Mouse (Mus musculus): ENCODE results near the gene Wdfy3. TPM values are rescaled to one million over a fixed set of nuclear protein-coding genes. Genes with fewer than 3 reads are reported as not detected.

Wdfy3 gene
- polyA plus RNA-seq, 1 experiment from 2014 or later: 15.7 TPM

DNA sequence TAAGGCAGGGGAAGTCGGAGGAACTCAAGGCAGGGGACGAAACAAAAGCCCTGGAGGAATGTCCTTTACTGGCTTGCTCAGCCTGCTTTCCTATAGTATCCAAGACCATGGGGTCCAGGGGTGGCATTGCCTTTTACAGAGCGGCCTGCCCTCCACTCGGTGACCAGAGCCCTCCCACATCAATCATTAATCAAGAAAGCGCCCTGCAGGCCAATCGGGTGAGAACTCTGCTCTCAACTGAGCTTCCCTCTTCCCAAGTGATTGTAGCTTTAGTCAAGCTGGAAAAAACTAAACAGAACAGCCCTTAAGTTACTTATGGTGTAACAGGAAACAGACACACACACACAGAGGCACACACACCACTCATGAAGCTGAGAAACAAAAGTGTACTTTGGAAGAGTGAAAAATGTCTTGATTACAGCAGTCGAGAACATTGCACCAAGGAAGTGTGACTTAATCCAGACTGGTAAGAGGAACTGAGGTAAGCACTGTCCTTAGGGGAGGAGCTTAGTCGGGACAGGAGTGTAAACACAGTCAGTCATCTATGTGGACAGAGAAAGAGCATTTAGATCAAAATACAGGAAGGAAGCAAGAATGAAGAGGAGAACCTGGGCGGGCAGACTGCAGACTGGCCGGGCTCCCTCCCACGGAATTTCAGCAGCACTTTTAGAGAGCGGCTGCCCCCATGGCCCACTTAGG, 101.4 kb downstream of the Wdfy3 start:
- Histone ChIP-seq H3K9ac (no peak overlapping the region), H3K27ac (ENCODE audit: poor library complexity, severe bottlenecking) (peak overlapping the region; percentile 88), H3K4me2 (peak overlapping the region; percentile 6; the same call in 1 of the 2 replicates), H3K4me3 (no peak overlapping the region), H3K9me3 (replicated peaks) (no peaks in the 10 kb centered on the region), H3K36me3 (peaks cover 6% of the 10 kb centered on the region; the same call in 1 of the 2 replicates), H3K4me1 (replicated peaks) (peaks cover 28% of the 10 kb centered on the region), H3K27me3 (replicated peaks) (no peaks in the 10 kb centered on the region)
- WGBS: 45% methylated on average over 12 of the region's 12 CpGs
- peak; percentile 72 for ATAC-seq (ENCODE audit: insufficient number of reproducible peaks, low FRiP score)

GRCm38 (mm10) chr5:101967832-101968152, 101.9 kb downstream of the Wdfy3 start:
- peak overlapping the region; percentile 88 for H3K27ac ChIP-seq (ENCODE audit: poor library complexity, severe bottlenecking)
- no peak for ATAC-seq (ENCODE audit: insufficient number of reproducible peaks, low FRiP score)
- 59% methylated on average over 2 of the region's 2 CpGs for WGBS

GRCm38 (mm10) chr5:101962824-101963223, 106.9 kb downstream of the Wdfy3 start:
- H3K9me3 ChIP-seq (replicated peaks): no peaks in the 10 kb centered on the region; the same call in 1 of the 2 replicates
- ATAC-seq (ENCODE audit: insufficient number of reproducible peaks, low FRiP score): no peak
- no peak overlapping the region for H3K27ac ChIP-seq (ENCODE audit: poor library complexity, severe bottlenecking)
- H3K9ac ChIP-seq: no peak overlapping the region
- H3K27me3 ChIP-seq (replicated peaks): no peaks in the 10 kb centered on the region
- no peak overlapping the region for H3K4me2 ChIP-seq
- peaks cover 32% of the 10 kb centered on the region for H3K36me3 ChIP-seq
- peaks cover 10% of the 10 kb centered on the region for H3K4me1 ChIP-seq (replicated peaks)
- H3K4me3 ChIP-seq: no peak overlapping the region
- 92% methylated on average over 4 of the region's 4 CpGs for WGBS

More at GRCm38 (mm10) chr5:101967832-101968152, 101.9 kb downstream of the Wdfy3 start:
- Histone ChIP-seq H3K9ac (no peak overlapping the region), H3K36me3 (peaks cover 6% of the 10 kb centered on the region; the same call in 1 of the 2 replicates), H3K4me1 (replicated peaks) (peaks cover 30% of the 10 kb centered on the region), H3K9me3 (replicated peaks) (no peaks in the 10 kb centered on the region), H3K4me2 (no peak overlapping the region), H3K4me3 (no peak overlapping the region), H3K27me3 (replicated peaks) (no peaks in the 10 kb centered on the region)

DNA sequence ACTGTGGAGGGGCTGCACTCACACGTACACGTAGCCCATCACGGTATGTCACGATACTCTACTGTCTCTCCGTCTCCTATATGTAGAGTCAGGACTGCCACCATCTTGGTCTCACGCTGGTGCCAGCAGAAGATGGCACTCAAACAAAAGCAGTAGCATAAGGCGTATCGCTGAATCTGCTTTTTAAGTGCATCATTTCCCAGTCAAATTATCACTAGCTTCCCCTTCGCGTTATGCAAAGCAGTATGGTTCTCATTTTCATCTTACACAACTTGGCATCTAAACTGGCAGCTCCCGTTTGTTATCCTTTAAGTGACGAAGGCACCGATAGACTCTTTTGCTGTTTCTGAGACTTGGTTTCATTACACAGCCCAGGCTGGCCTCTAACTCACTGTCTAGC, 110.4 kb downstream of the Wdfy3 start:
- Histone ChIP-seq H3K4me2 (no peak overlapping the region), H3K27ac (ENCODE audit: poor library complexity, severe bottlenecking) (no peak overlapping the region), H3K4me1 (replicated peaks) (0 out of 2 replicates have a peak, but pooled peaks cover 4% of the 10 kb centered on the region), H3K4me3 (no peak overlapping the region), H3K9me3 (replicated peaks) (no peaks in the 10 kb centered on the region; the same call in 1 of the 2 replicates), H3K9ac (no peak overlapping the region), H3K36me3 (peaks cover 47% of the 10 kb centered on the region), H3K27me3 (replicated peaks) (no peaks in the 10 kb centered on the region)
- 94% methylated on average over 13 of the region's 13 CpGs for WGBS
- ATAC-seq (ENCODE audit: insufficient number of reproducible peaks, low FRiP score): no peak

DNA sequence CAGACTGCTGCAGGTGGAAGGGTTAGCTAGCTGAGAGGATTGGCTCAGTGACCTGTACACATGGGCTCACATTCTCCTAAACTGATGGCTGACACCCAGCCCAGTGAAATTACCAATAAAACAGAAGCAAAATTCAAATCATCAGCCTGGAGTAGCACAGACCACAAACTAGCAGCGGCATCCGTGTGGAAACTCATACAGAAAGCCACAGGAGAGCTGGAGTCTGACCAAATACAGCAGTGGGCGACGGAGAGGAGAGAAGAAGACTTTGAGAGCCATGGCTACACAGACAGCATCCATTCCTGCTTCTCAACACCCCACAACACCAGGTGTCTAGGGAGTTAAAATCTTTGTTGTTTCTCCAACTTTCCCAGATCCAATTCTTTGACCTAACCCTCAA, 110.8 kb downstream of the Wdfy3 start:
- no peak overlapping the region for H3K27ac ChIP-seq (ENCODE audit: poor library complexity, severe bottlenecking)
- no peaks in the 10 kb centered on the region for H3K27me3 ChIP-seq (replicated peaks)
- H3K4me1 ChIP-seq (replicated peaks): 0 out of 2 replicates have a peak, but pooled peaks cover 4% of the 10 kb centered on the region
- no peak overlapping the region for H3K9ac ChIP-seq
- H3K36me3 ChIP-seq: peaks cover 50% of the 10 kb centered on the region
- ATAC-seq (ENCODE audit: insufficient number of reproducible peaks, low FRiP score): no peak
- H3K4me2 ChIP-seq: no peak overlapping the region
- no peak overlapping the region for H3K4me3 ChIP-seq
- WGBS: 86% methylated on average over 4 of the region's 4 CpGs
- no peaks in the 10 kb centered on the region; the same call in 1 of the 2 replicates for H3K9me3 ChIP-seq (replicated peaks)

DNA sequence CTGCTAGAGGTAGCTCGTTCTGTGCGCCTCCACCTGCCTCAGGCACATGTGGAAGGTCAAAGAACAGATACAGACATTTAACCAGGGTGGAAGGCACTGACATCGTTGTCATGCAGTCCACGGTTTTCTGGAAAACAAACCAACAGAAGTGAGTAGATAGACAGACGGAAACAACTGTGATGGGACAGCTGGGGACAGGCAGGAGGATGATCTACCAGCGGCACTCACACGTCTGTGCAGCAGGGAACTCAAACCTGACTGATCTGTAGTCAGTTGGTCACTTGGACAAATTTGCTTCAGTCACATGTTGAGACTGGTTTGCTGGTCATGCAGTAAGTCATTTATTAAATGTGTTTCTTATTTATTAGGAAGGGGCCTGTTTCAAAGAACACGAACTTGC, 112.3 kb downstream of the Wdfy3 start:
- ATAC-seq (ENCODE audit: insufficient number of reproducible peaks, low FRiP score): no peak
- Histone ChIP-seq H3K4me1 (replicated peaks) (no peaks in the 10 kb centered on the region), H3K27ac (ENCODE audit: poor library complexity, severe bottlenecking) (no peak overlapping the region), H3K36me3 (peaks cover 57% of the 10 kb centered on the region), H3K9me3 (replicated peaks) (no peaks in the 10 kb centered on the region; the same call in 1 of the 2 replicates), H3K9ac (no peak overlapping the region), H3K4me2 (no peak overlapping the region), H3K4me3 (no peak overlapping the region), H3K27me3 (replicated peaks) (no peaks in the 10 kb centered on the region)
- WGBS: 87% methylated on average over 8 of the region's 8 CpGs

DNA sequence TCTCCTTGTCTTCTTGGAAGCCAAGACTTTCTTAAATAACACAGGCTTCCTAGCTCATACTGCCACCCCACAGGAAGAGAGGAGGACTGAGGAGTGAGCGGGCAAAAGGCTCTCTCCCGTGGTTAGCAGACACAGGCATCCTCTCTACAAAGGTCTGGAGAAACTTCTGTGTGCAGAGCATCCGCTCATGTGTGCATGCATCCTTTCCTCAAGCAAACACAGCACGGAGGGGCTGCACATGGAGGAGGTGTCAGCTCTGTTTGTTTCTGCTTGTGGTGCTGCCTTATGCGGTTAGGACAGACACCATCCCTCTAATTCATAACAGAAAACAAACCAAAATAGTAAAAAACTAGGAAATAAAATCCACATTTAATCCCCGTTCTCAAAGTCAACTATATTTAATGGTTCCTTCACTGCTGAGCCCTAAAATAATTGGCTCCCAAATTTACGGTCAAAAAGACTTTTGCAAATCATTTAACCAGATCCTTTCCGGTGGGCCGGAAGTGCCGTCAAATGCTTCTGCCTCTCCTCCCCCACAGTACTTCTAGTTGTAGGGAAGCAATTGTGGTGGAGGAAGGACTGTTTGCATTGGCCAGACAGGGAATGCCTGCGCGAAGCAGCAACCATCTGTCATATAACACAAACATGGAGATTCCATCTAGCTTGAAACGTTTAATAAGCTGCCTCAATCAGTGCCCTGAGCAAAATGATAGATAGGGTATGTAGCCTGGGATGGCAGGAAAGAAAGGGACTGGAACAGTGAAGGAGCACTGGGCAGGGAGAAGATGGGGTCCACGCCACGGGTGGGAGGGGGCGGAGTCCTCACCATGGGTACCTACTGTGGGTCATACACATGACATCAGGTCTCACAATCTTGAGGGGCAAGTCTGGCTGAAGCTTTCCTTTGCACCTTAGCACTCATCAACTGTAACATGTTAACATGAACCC, 115.1 kb downstream of the Wdfy3 start:
- peaks cover 55% of the 10 kb centered on the region for H3K36me3 ChIP-seq
- no peak overlapping the region for H3K4me3 ChIP-seq
- H3K27ac ChIP-seq (ENCODE audit: poor library complexity, severe bottlenecking): no peak overlapping the region
- no peak overlapping the region for H3K4me2 ChIP-seq
- H3K9me3 ChIP-seq (replicated peaks): no peaks in the 10 kb centered on the region
- no peak overlapping the region for H3K9ac ChIP-seq
- no peaks in the 10 kb centered on the region for H3K27me3 ChIP-seq (replicated peaks)
- WGBS: 89% methylated on average over 16 of the region's 16 CpGs
- H3K4me1 ChIP-seq (replicated peaks): no peaks in the 10 kb centered on the region
- no peak for ATAC-seq (ENCODE audit: insufficient number of reproducible peaks, low FRiP score)

DNA sequence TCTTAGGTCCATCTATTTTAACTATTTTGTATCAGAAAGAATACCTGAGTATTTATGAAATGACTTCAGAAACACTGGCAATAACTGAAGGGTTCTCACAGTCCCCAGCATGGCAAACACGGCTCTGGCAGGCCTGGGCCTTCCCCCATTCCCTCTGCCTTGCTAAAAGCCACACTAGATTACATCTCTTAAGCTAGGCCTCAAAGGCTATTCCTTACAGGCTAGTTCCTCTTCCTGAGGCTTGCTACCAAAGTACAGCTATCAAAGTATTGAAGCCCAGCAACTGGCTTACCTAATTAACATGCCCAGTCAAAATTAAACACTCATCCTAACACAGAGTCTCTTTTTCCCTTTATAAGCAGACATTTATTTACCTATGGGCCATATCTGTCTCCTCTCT, 117.8 kb downstream of the Wdfy3 start:
- no peak overlapping the region for H3K27ac ChIP-seq (ENCODE audit: poor library complexity, severe bottlenecking)
- H3K4me2 ChIP-seq: no peak overlapping the region
- H3K4me1 ChIP-seq (replicated peaks): no peaks in the 10 kb centered on the region
- H3K27me3 ChIP-seq (replicated peaks): no peaks in the 10 kb centered on the region
- H3K36me3 ChIP-seq: peaks cover 63% of the 10 kb centered on the region
- ATAC-seq (ENCODE audit: insufficient number of reproducible peaks, low FRiP score): no peak
- H3K9ac ChIP-seq: no peak overlapping the region
- 85% methylated on average over 1 of the region's 1 CpGs for WGBS
- no peaks in the 10 kb centered on the region; the same call in 1 of the 2 replicates for H3K9me3 ChIP-seq (replicated peaks)
- H3K4me3 ChIP-seq: no peak overlapping the region

GRCm38 (mm10) chr5:101949323-101949722, 120.4 kb downstream of the Wdfy3 start:
- no peak overlapping the region for H3K9ac ChIP-seq
- WGBS: 87% methylated on average over 8 of the region's 8 CpGs
- peaks cover 60% of the 10 kb centered on the region for H3K36me3 ChIP-seq
- H3K9me3 ChIP-seq (replicated peaks): no peaks in the 10 kb centered on the region; the same call in 1 of the 2 replicates
- no peak overlapping the region for H3K27ac ChIP-seq (ENCODE audit: poor library complexity, severe bottlenecking)
- H3K4me3 ChIP-seq: no peak overlapping the region
- H3K4me2 ChIP-seq: no peak overlapping the region
- no peaks in the 10 kb centered on the region for H3K4me1 ChIP-seq (replicated peaks)
- ATAC-seq (ENCODE audit: insufficient number of reproducible peaks, low FRiP score): no peak
- no peaks in the 10 kb centered on the region for H3K27me3 ChIP-seq (replicated peaks)

- 90% methylated on average over 7 of the region's 7 CpGs for WGBS
- H3K9me3 ChIP-seq (replicated peaks): no peaks in the 10 kb centered on the region; the same call in 1 of the 2 replicates
These were observed 121.1 kb downstream of the Wdfy3 start for GRCm38 (mm10) chr5:101948641-101949040.

GRCm38 (mm10) chr5:101945731-101946130, 124.0 kb downstream of the Wdfy3 start:
- 87% methylated on average over 5 of the region's 5 CpGs for WGBS
- no peak overlapping the region for H3K4me2 ChIP-seq
- no peak overlapping the region for H3K27ac ChIP-seq (ENCODE audit: poor library complexity, severe bottlenecking)
- no peaks in the 10 kb centered on the region for H3K4me1 ChIP-seq (replicated peaks)
- no peak overlapping the region for H3K4me3 ChIP-seq
- no peak overlapping the region for H3K9ac ChIP-seq
- no peak for ATAC-seq (ENCODE audit: insufficient number of reproducible peaks, low FRiP score)
- no peaks in the 10 kb centered on the region; the same call in 1 of the 2 replicates for H3K9me3 ChIP-seq (replicated peaks)
- peaks cover 72% of the 10 kb centered on the region for H3K36me3 ChIP-seq
- no peaks in the 10 kb centered on the region for H3K27me3 ChIP-seq (replicated peaks)

More at GRCm38 (mm10) chr5:101948641-101949040, 121.1 kb downstream of the Wdfy3 start:
- no peak overlapping the region for H3K9ac ChIP-seq
- no peak for ATAC-seq (ENCODE audit: insufficient number of reproducible peaks, low FRiP score)
- H3K27ac ChIP-seq (ENCODE audit: poor library complexity, severe bottlenecking): no peak overlapping the region
- H3K4me1 ChIP-seq (replicated peaks): no peaks in the 10 kb centered on the region
- no peak overlapping the region for H3K4me2 ChIP-seq
- H3K27me3 ChIP-seq (replicated peaks): no peaks in the 10 kb centered on the region
- H3K4me3 ChIP-seq: no peak overlapping the region
- peaks cover 65% of the 10 kb centered on the region for H3K36me3 ChIP-seq
